Mouse (Mus musculus): Measurements from ENCODE around the gene Mdk. TPM values are rescaled to one million over a fixed set of nuclear protein-coding genes. Genes with fewer than 3 reads are reported as not detected.
A peak's percentile ranks its signal among the peaks of the same experiment; 100 is the strongest.

Mdk gene
- polyA plus RNA-seq, 1 experiment from 2014 or later, result 639 TPM

GRCm38 (mm10) chr2:91973416-91974135 lies 41.5 kb upstream of the Mdk start:
- DNase-seq (ENCODE audit: low spot score) (no peak), ATAC-seq (replicated peaks; ENCODE audit: low FRiP score, low read depth) (no peak)
- H3K4me2 ChIP-seq (ENCODE audit: low read length), result no peak overlapping the region
- no peak for TF ChIP-seq CTCF (IDR thresholded peaks at IDR 0.05; ENCODE audit: low read depth)
- no peaks in the 10 kb centered on the region for H3K36me3 ChIP-seq (ENCODE audit: insufficient read depth, low read length)
- no peak overlapping the region for H3K27ac ChIP-seq
- WGBS, result 58% methylated on average over 7 of the region's 7 CpGs
- no peaks in the 10 kb centered on the region for H3K9me3 ChIP-seq (replicated peaks; ENCODE audit: low read length)
- H3K9ac ChIP-seq (ENCODE audit: low read depth, low read length), result no peak overlapping the region
- peaks cover 24% of the 10 kb centered on the region for H3K4me1 ChIP-seq (replicated peaks; ENCODE audit: insufficient read depth, low read length)
- no peak overlapping the region for H3K4me3 ChIP-seq (replicated peaks; ENCODE audit: low read depth, low read length)
- peaks cover 24% of the 10 kb centered on the region; the same call in 1 of the 2 replicates for H3K27me3 ChIP-seq (ENCODE audit: insufficient read depth, low read length)

- ATAC-seq (replicated peaks; ENCODE audit: low FRiP score, low read depth), result no peak
Measured at GRCm38 (mm10) chr2:91972121-91972566, 40.0 kb upstream of the Mdk start.

GRCm38 (mm10) chr2:91971231-91972097 lies 39.4 kb upstream of the Mdk start:
- Histone ChIP-seq H3K4me2 (ENCODE audit: low read length) (peak overlapping the region; percentile 23), H3K36me3 (ENCODE audit: insufficient read depth, low read length) (no peaks in the 10 kb centered on the region), H3K9me3 (replicated peaks; ENCODE audit: low read length) (no peaks in the 10 kb centered on the region), H3K4me3 (replicated peaks; ENCODE audit: low read depth, low read length) (no peak overlapping the region), H3K9ac (ENCODE audit: low read depth, low read length) (peak overlapping the region; percentile 29; the same call in 1 of the 2 replicates), H3K4me1 (replicated peaks; ENCODE audit: insufficient read depth, low read length) (peaks cover 24% of the 10 kb centered on the region), H3K27ac (peak overlapping the region; percentile 86), H3K27me3 (ENCODE audit: insufficient read depth, low read length) (peaks cover 24% of the 10 kb centered on the region; the same call in 1 of the 2 replicates)
- DNase-seq (ENCODE audit: low spot score) (peak; percentile 61), ATAC-seq (replicated peaks; ENCODE audit: low FRiP score, low read depth) (no peak)
- TF ChIP-seq CTCF (IDR thresholded peaks at IDR 0.05; ENCODE audit: low read depth), result no peak
- 23% methylated on average over 21 of the region's 21 CpGs for WGBS

More at GRCm38 (mm10) chr2:91972121-91972566, 40.0 kb upstream of the Mdk start:
- no peaks in the 10 kb centered on the region for H3K9me3 ChIP-seq (replicated peaks; ENCODE audit: low read length)
- H3K4me3 ChIP-seq (replicated peaks; ENCODE audit: low read depth, low read length), result no peak overlapping the region
- peaks cover 24% of the 10 kb centered on the region; the same call in 1 of the 2 replicates for H3K27me3 ChIP-seq (ENCODE audit: insufficient read depth, low read length)
- TF ChIP-seq CTCF (IDR thresholded peaks at IDR 0.05; ENCODE audit: low read depth), result no peak
- peak; percentile 75 for DNase-seq (ENCODE audit: low spot score)
- no peak overlapping the region for H3K9ac ChIP-seq (ENCODE audit: low read depth, low read length)
- peak overlapping the region; percentile 86 for H3K27ac ChIP-seq
- no peak overlapping the region for H3K4me2 ChIP-seq (ENCODE audit: low read length)
- no peaks in the 10 kb centered on the region for H3K36me3 ChIP-seq (ENCODE audit: insufficient read depth, low read length)
- H3K4me1 ChIP-seq (replicated peaks; ENCODE audit: insufficient read depth, low read length), result peaks cover 24% of the 10 kb centered on the region
- WGBS, result 29% methylated on average over 13 of the region's 13 CpGs

- Histone ChIP-seq H3K36me3 (ENCODE audit: insufficient read depth, low read length) (no peaks in the 10 kb centered on the region), H3K27me3 (ENCODE audit: insufficient read depth, low read length) (no peaks in the 10 kb centered on the region), H3K27ac (peak overlapping the region; percentile 78), H3K9ac (ENCODE audit: low read depth, low read length) (no peak overlapping the region), H3K4me1 (replicated peaks; ENCODE audit: insufficient read depth, low read length) (peaks cover 11% of the 10 kb centered on the region; the same call in 1 of the 2 replicates), H3K9me3 (replicated peaks; ENCODE audit: low read length) (no peaks in the 10 kb centered on the region), H3K4me2 (ENCODE audit: low read length) (no peak overlapping the region), H3K4me3 (replicated peaks; ENCODE audit: low read depth, low read length) (no peak overlapping the region)
- ATAC-seq (replicated peaks; ENCODE audit: low FRiP score, low read depth), result no peak
- WGBS, result 42% methylated on average over 11 of the region's 11 CpGs
- TF ChIP-seq CTCF (IDR thresholded peaks at IDR 0.05; ENCODE audit: low read depth), result no peak
- DNase-seq (ENCODE audit: low spot score), result peak; percentile 62
Measured at GRCm38 (mm10) chr2:91967962-91968361, 35.9 kb upstream of the Mdk start.

GRCm38 (mm10) chr2:91966367-91966766 lies 34.3 kb upstream of the Mdk start:
- TF ChIP-seq CTCF (IDR thresholded peaks at IDR 0.05; ENCODE audit: low read depth), result no peak
- Histone ChIP-seq H3K27ac (no peak overlapping the region), H3K36me3 (ENCODE audit: insufficient read depth, low read length) (no peaks in the 10 kb centered on the region), H3K9ac (ENCODE audit: low read depth, low read length) (no peak overlapping the region), H3K9me3 (replicated peaks; ENCODE audit: low read length) (no peaks in the 10 kb centered on the region), H3K4me1 (replicated peaks; ENCODE audit: insufficient read depth, low read length) (peaks cover 20% of the 10 kb centered on the region), H3K4me2 (ENCODE audit: low read length) (no peak overlapping the region), H3K4me3 (replicated peaks; ENCODE audit: low read depth, low read length) (no peak overlapping the region), H3K27me3 (ENCODE audit: insufficient read depth, low read length) (no peaks in the 10 kb centered on the region)
- DNase-seq (ENCODE audit: low spot score) (no peak), ATAC-seq (replicated peaks; ENCODE audit: low FRiP score, low read depth) (no peak)
- WGBS, result 81% methylated on average over 5 of the region's 5 CpGs

GRCm38 (mm10) chr2:91965417-91965816 lies 33.3 kb upstream of the Mdk start:
- Histone ChIP-seq H3K4me1 (replicated peaks; ENCODE audit: insufficient read depth, low read length) (peaks cover 13% of the 10 kb centered on the region), H3K27me3 (ENCODE audit: insufficient read depth, low read length) (no peaks in the 10 kb centered on the region), H3K27ac (peak overlapping the region; percentile 65), H3K4me2 (ENCODE audit: low read length) (peak overlapping the region; percentile 92), H3K9ac (ENCODE audit: low read depth, low read length) (peak overlapping the region; percentile 43), H3K36me3 (ENCODE audit: insufficient read depth, low read length) (no peaks in the 10 kb centered on the region), H3K4me3 (replicated peaks; ENCODE audit: low read depth, low read length) (peak overlapping the region; percentile 23), H3K9me3 (replicated peaks; ENCODE audit: low read length) (no peaks in the 10 kb centered on the region)
- ATAC-seq (replicated peaks; ENCODE audit: low FRiP score, low read depth), result no peak
- 14% methylated on average over 20 of the region's 20 CpGs for WGBS
- peak; percentile 71 for DNase-seq (ENCODE audit: low spot score)
- TF ChIP-seq CTCF (IDR thresholded peaks at IDR 0.05; ENCODE audit: low read depth), result no peak
